Mouse (Mus musculus) limb, embryonic 11.5 days (tissue): ENCODE results near the gene Eci1. TPM values are rescaled to one million over a fixed set of nuclear protein-coding genes. Genes with fewer than 3 reads are reported as not detected.

Experiments
- ATAC-seq: fragments of 200-750 bp; cut with Nextera tagmentation; 2 replicates; pipeline ENCODE4 v1.8.0; 2017; ENCODE audit warnings: low read depth; ENCODE audit not compliant: insufficient number of reproducible peaks, low FRiP score, low TSS enrichment
- DNase-seq: peaks from one replicate; pipeline ENCODE4 v3.0.0-alpha.2; 2015; ENCODE audit warnings: low spot score
- H3K27ac ChIP-seq: fragments of 300-500 bp; sonication (generic); replicated peaks from 2 replicates; pipeline ENCODE4 v1.5.1; 2014; ENCODE audit warnings: low read depth, mild to moderate bottlenecking, low read length
- H3K27me3 ChIP-seq: fragments of 300-500 bp; sonication (generic); 2 replicates; pipeline ENCODE4 v1.6.1; 2014; ENCODE audit warnings: mild to moderate bottlenecking, low read length, mixed read lengths; ENCODE audit not compliant: control insufficient read depth, insufficient read depth
- H3K36me3 ChIP-seq: fragments of 300-500 bp; sonication (generic); 2 replicates; pipeline ENCODE4 v1.6.1; 2014; ENCODE audit warnings: mild to moderate bottlenecking, low read length, moderate library complexity, mixed read lengths; ENCODE audit not compliant: control insufficient read depth, insufficient read depth
- H3K4me1 ChIP-seq: fragments of 300-500 bp; sonication (generic); 2 replicates; pipeline ENCODE4 v1.6.1; 2014; ENCODE audit warnings: low read length, mixed read lengths; ENCODE audit not compliant: control insufficient read depth, insufficient read depth
- H3K4me2 ChIP-seq: fragments of 300-500 bp; sonication (generic); 2 replicates; pipeline ENCODE4 v1.6.1; 2014; ENCODE audit warnings: low read depth, mild to moderate bottlenecking, moderate library complexity; ENCODE audit not compliant: severe bottlenecking
- H3K4me3 ChIP-seq: fragments of 300-500 bp; sonication (generic); 2 replicates; pipeline ENCODE4 v1.5.1; 2014; ENCODE audit warnings: low read depth, low read length
- H3K9ac ChIP-seq: fragments of 300-500 bp; sonication (generic); 2 replicates; pipeline ENCODE4 v1.6.1; 2014; ENCODE audit warnings: mild to moderate bottlenecking, low read length
- H3K9me3 ChIP-seq: fragments of 300-500 bp; sonication (generic); 2 replicates; pipeline ENCODE4 v1.6.1; 2016; ENCODE audit warnings: low read length; ENCODE audit not compliant: control insufficient read depth
- WGBS: fragments of 180-500 bp; shearing (Covaris S2); extraction: QIAGEN DNeasy Blood & Tissue Kit; methylation state at CpG from one replicate; pipeline ENCODE4 v1.1.7; 2014; 5-methylcytosine and 5-hydroxymethylcytosine counted together
- polyA plus RNA-seq: library from polyadenylated mRNA; unstranded; fragments of >200 nt; fragmentation: Nextera tagmentation; extraction: Ambion mirVana; gene quantifications from 2 replicates; pipeline ENCODE4 v1.2.1, GENCODE M21; 2014

Gene Eci1
- polyA plus RNA-seq, 1 experiment from 2014 or later: 90.0 TPM

GRCm38 (mm10) chr17:24477985-24478600 is 51.7 kb downstream of the Eci1 start:
- Histone ChIP-seq H3K27ac (no peak overlapping the region), H3K9me3 (no peaks in the 10 kb centered on the region), H3K9ac (peak overlapping the region; percentile 91), H3K4me3 (peak overlapping the region; percentile 82), H3K36me3 (peaks cover 21% of the 10 kb centered on the region), H3K4me1 (peaks cover 8% of the 10 kb centered on the region), H3K27me3 (no peaks in the 10 kb centered on the region), H3K4me2 (peak overlapping the region; percentile 58)
- peak; percentile 14; the same call in 1 of the 2 replicates for ATAC-seq
- WGBS: 55% methylated on average over 11 of the region's 11 CpGs
- no peak for DNase-seq

- peak within 1 kb of the TSS; percentile 91 for H3K9ac ChIP-seq
- H3K9me3 ChIP-seq: no peaks in the 10 kb centered on the region
- H3K27ac ChIP-seq: peak within 1 kb of the TSS; percentile 94
- peak; percentile 99 for DNase-seq
- under 1% methylated on average over 48 of the region's 48 CpGs for WGBS
- no peaks in the 10 kb centered on the region for H3K27me3 ChIP-seq
- peak within 1 kb of the TSS; percentile 82 for H3K4me3 ChIP-seq
- H3K4me1 ChIP-seq: peaks cover 8% of the 10 kb centered on the region
- peaks cover 21% of the 10 kb centered on the region for H3K36me3 ChIP-seq
- peak within 1 kb of the TSS; percentile 58 for H3K4me2 ChIP-seq
- ATAC-seq: peak; percentile 88
Measured at GRCm38 (mm10) chr17:24478663-24479380, 52.4 kb downstream of the Eci1 start, which contains the start of gene Mlst8. Gene Mlst8 (minus strand): TSS chr17:24479078.

- WGBS: 27% methylated on average over 1 of the region's 1 CpGs
- Histone ChIP-seq H3K27ac (no peak overlapping the region), H3K4me1 (peaks cover 8% of the 10 kb centered on the region), H3K4me3 (peak overlapping the region; percentile 82; the same call in 1 of the 2 replicates), H3K9ac (no peak overlapping the region), H3K27me3 (no peaks in the 10 kb centered on the region), H3K9me3 (no peaks in the 10 kb centered on the region), H3K4me2 (peak overlapping the region; percentile 26; the same call in 1 of the 2 replicates), H3K36me3 (peaks cover 17% of the 10 kb centered on the region)
- ATAC-seq (no peak), DNase-seq (no peak)
Measured at GRCm38 (mm10) chr17:24479431-24479830, 53.0 kb downstream of the Eci1 start.

GRCm38 (mm10) chr17:24480201-24480826 is 53.9 kb downstream of the Eci1 start:
- DNase-seq (no peak), ATAC-seq (no peak)
- Histone ChIP-seq H3K9me3 (no peaks in the 10 kb centered on the region), H3K4me2 (no peak overlapping the region), H3K27ac (no peak overlapping the region), H3K36me3 (peaks cover 13% of the 10 kb centered on the region), H3K4me3 (no peak overlapping the region), H3K4me1 (peaks cover 9% of the 10 kb centered on the region), H3K27me3 (no peaks in the 10 kb centered on the region), H3K9ac (no peak overlapping the region)
- WGBS: 61% methylated on average over 3 of the region's 3 CpGs

- Histone ChIP-seq H3K27ac (no peak overlapping the region), H3K9ac (no peak overlapping the region), H3K27me3 (no peaks in the 10 kb centered on the region), H3K4me2 (no peak overlapping the region), H3K9me3 (no peaks in the 10 kb centered on the region), H3K4me3 (no peak overlapping the region), H3K4me1 (peaks cover 14% of the 10 kb centered on the region), H3K36me3 (peaks cover 8% of the 10 kb centered on the region; the same call in 1 of the 2 replicates)
- 95% methylated on average over 20 of the region's 20 CpGs for WGBS
- ATAC-seq (no peak), DNase-seq (no peak)
Measured at GRCm38 (mm10) chr17:24481027-24481815, 54.8 kb downstream of the Eci1 start.

- DNase-seq (no peak), ATAC-seq (no peak)
- Histone ChIP-seq H3K9ac (no peak overlapping the region), H3K9me3 (no peaks in the 10 kb centered on the region), H3K27ac (no peak overlapping the region), H3K4me1 (peaks cover 8% of the 10 kb centered on the region; the same call in 1 of the 2 replicates), H3K36me3 (no peaks in the 10 kb centered on the region), H3K4me3 (no peak overlapping the region), H3K4me2 (no peak overlapping the region), H3K27me3 (peaks cover 5% of the 10 kb centered on the region)
- WGBS: 91% methylated on average over 3 of the region's 3 CpGs
Measured at GRCm38 (mm10) chr17:24483495-24483894, 57.1 kb downstream of the Eci1 start.

GRCm38 (mm10) chr17:24485090-24485860 is 58.8 kb downstream of the Eci1 start:
- peak; percentile 55 for DNase-seq
- H3K4me2 ChIP-seq: no peak overlapping the region
- WGBS: 42% methylated on average over 11 of the region's 11 CpGs
- peaks cover 9% of the 10 kb centered on the region for H3K27me3 ChIP-seq
- H3K27ac ChIP-seq: no peak overlapping the region
- H3K9ac ChIP-seq: no peak overlapping the region
- H3K9me3 ChIP-seq: no peaks in the 10 kb centered on the region
- no peak for ATAC-seq
- no peak overlapping the region for H3K4me3 ChIP-seq
- H3K4me1 ChIP-seq: peaks cover 12% of the 10 kb centered on the region
- H3K36me3 ChIP-seq: no peaks in the 10 kb centered on the region
